Mouse (Mus musculus) forebrain, embryonic 12.5 days (tissue): ENCODE measurements around the gene Gtf2ird1. TPM values are rescaled to one million over a fixed set of nuclear protein-coding genes. Genes with fewer than 3 reads are reported as not detected.
"Not testable (repeated sequence)": the region's sequence is repeated elsewhere in the genome, so short reads cannot be mapped to it uniquely, and the experiment has no call there.

ENCODE experiments used
- ATAC-seq: fragments of 200-750 bp; cut with Nextera tagmentation; 2 replicates; pipeline ENCODE4 v1.8.0; 2017; ENCODE audit warnings: moderate TSS enrichment; ENCODE audit not compliant: low FRiP score
- H3K27ac ChIP-seq: fragments of 300-500 bp; sonication (generic); 2 replicates; pipeline ENCODE4 v1.5.1; 2016; ENCODE audit warnings: mild to moderate bottlenecking
- H3K27me3 ChIP-seq: fragments of 300-500 bp; sonication (generic); 2 replicates; pipeline ENCODE4 v1.6.1; 2016; ENCODE audit warnings: mild to moderate bottlenecking
- H3K36me3 ChIP-seq: fragments of 300-500 bp; sonication (generic); replicated peaks from 2 replicates; pipeline ENCODE4 v1.6.1; 2016; ENCODE audit warnings: mild to moderate bottlenecking
- H3K4me1 ChIP-seq: fragments of 300-500 bp; sonication (generic); 2 replicates; pipeline ENCODE4 v1.6.1; 2016
- H3K4me2 ChIP-seq: fragments of 300-500 bp; sonication (generic); 2 replicates; pipeline ENCODE4 v1.6.1; 2016; ENCODE audit warnings: mild to moderate bottlenecking, moderate library complexity
- H3K4me3 ChIP-seq: fragments of 300-500 bp; sonication (generic); replicated peaks from 2 replicates; pipeline ENCODE4 v1.5.1; 2016; ENCODE audit warnings: mild to moderate bottlenecking
- H3K9ac ChIP-seq: fragments of 300-500 bp; sonication (generic); 2 replicates; pipeline ENCODE4 v1.6.1; 2016; ENCODE audit warnings: mild to moderate bottlenecking
- H3K9me3 ChIP-seq: fragments of 300-500 bp; sonication (generic); 2 replicates; pipeline ENCODE4 v1.6.1; 2016
- WGBS: fragments of 180-500 bp; shearing (Covaris S2); methylation state at CpG from one replicate; pipeline ENCODE4 v1.1.7; 2016; 5-methylcytosine and 5-hydroxymethylcytosine counted together
- polyA plus RNA-seq: library from polyadenylated mRNA; unstranded; fragments of >200 nt; fragmentation: Nextera tagmentation; extraction: Ambion mirVana; gene quantifications from 2 replicates; pipeline ENCODE4 v1.2.1, GENCODE M21; 2016

Gtf2ird1 gene
- polyA plus RNA-seq, 1 experiment from 2014 or later = 112 TPM

DNA sequence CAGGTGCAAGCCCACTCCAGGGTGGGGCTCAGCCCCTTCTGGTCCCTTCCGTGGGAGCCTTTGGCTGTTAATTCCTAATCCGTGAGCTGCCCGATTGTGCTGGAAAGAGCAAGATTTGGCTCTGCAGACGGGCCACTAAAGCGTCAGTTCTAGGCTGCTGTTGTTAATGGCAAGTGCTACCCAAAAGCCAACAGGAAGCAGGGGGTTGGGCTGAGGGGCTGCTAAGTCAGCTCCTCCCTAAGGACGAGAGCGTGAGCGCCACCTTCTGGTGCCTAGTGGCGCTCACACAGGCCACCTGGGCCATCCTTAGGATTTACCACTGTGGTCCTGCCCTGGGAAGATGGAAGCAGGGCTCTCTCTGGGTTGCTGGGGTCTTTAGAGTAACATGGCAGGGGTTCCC is 33.1 kb upstream of the Gtf2ird1 start:
- H3K27me3 ChIP-seq = no peaks in the 10 kb centered on the region
- 0 out of 2 replicates have a peak, but pooled peaks cover 2% of the 10 kb centered on the region for H3K4me1 ChIP-seq
- H3K4me3 ChIP-seq = no peak overlapping the region
- H3K36me3 ChIP-seq = peaks cover 46% of the 10 kb centered on the region
- no peak overlapping the region for H3K9ac ChIP-seq
- no peak overlapping the region for H3K27ac ChIP-seq
- H3K4me2 ChIP-seq = no peak overlapping the region
- no peaks in the 10 kb centered on the region for H3K9me3 ChIP-seq
- ATAC-seq = no peak
- WGBS = 24% methylated on average over 9 of the region's 9 CpGs

DNA sequence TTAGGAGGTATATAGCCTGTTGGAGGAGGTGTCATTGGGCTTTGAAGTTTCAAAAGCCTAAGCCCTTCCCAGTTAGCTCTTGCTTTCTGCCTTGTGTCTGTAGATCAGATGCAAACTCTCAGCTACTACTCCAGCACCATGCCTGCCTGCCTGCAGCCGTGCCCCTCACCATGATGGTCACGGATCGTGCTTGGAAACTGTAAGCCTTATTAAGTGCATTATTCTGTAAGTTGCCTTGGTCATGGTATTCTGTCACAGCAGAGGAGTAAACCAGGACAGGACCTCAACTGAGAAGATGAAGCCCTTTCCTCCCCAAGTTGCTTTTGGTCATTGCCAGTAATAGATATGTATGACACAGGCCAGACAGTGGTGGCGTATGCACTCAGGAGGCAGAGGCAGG is 32.1 kb upstream of the Gtf2ird1 start:
- no peak for ATAC-seq
- Histone ChIP-seq H3K4me1 (0 out of 2 replicates have a peak, but pooled peaks cover 2% of the 10 kb centered on the region), H3K27me3 (no peaks in the 10 kb centered on the region), H3K9me3 (no peaks in the 10 kb centered on the region), H3K4me3 (no peak overlapping the region), H3K36me3 (peaks cover 40% of the 10 kb centered on the region), H3K27ac (no peak overlapping the region), H3K4me2 (no peak overlapping the region), H3K9ac (no peak overlapping the region)
- 97% methylated on average over 4 of the region's 4 CpGs for WGBS

DNA sequence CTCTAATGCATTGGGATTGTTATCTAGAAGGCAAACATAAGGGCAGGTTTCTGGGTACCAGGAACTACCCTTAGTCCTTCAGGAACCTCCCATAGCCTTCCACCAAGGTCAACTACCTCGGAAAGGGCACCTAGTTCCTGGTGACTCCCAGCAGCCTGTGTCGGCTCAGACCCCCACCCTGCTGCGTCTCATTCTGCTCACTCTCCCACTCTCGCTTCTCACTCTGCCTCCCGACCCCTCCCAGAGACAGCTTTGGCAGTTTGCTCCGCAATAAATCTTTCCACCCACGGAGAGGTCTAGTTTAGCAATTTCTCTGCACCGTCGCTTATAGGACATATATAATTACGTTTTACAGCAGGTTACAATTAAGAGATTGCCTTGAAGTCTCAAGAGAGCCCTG is 31.5 kb upstream of the Gtf2ird1 start:
- ATAC-seq = no peak
- no peak overlapping the region for H3K4me3 ChIP-seq
- H3K36me3 ChIP-seq = peaks cover 34% of the 10 kb centered on the region
- no peak overlapping the region for H3K27ac ChIP-seq
- 0 out of 2 replicates have a peak, but pooled peaks cover 2% of the 10 kb centered on the region for H3K4me1 ChIP-seq
- no peaks in the 10 kb centered on the region for H3K9me3 ChIP-seq
- H3K27me3 ChIP-seq = no peaks in the 10 kb centered on the region
- WGBS = 81% methylated on average over 10 of the region's 10 CpGs
- no peak overlapping the region for H3K4me2 ChIP-seq
- no peak overlapping the region for H3K9ac ChIP-seq

GRCm38 (mm10) chr5:134485900-134486665 is 29.6 kb upstream of the Gtf2ird1 start:
- H3K4me1 ChIP-seq = 0 out of 2 replicates have a peak, but pooled peaks cover 2% of the 10 kb centered on the region
- peak; percentile 72 for ATAC-seq
- no peak overlapping the region for H3K4me3 ChIP-seq
- 61% methylated on average over 13 of the region's 13 CpGs for WGBS
- H3K27me3 ChIP-seq = no peaks in the 10 kb centered on the region
- H3K36me3 ChIP-seq = peaks cover 22% of the 10 kb centered on the region
- H3K4me2 ChIP-seq = no peak overlapping the region
- no peak overlapping the region for H3K27ac ChIP-seq
- H3K9me3 ChIP-seq = no peaks in the 10 kb centered on the region
- H3K9ac ChIP-seq = no peak overlapping the region

- no peak for ATAC-seq
- Histone ChIP-seq H3K27me3 (no peaks in the 10 kb centered on the region), H3K27ac (no peak overlapping the region), H3K4me3 (no peak overlapping the region), H3K4me1 (0 out of 2 replicates have a peak, but pooled peaks cover 2% of the 10 kb centered on the region), H3K9ac (no peak overlapping the region), H3K4me2 (no peak overlapping the region), H3K9me3 (no peaks in the 10 kb centered on the region), H3K36me3 (peaks cover 14% of the 10 kb centered on the region)
- WGBS = 77% methylated on average over 7 of the region's 7 CpGs
Observed at GRCm38 (mm10) chr5:134485183-134485730, 28.7 kb upstream of the Gtf2ird1 start.

- ATAC-seq = no peak
- 83% methylated on average over 1 of the region's 1 CpGs for WGBS
Observed at GRCm38 (mm10) chr5:134483291-134483690, 26.8 kb upstream of the Gtf2ird1 start.

GRCm38 (mm10) chr5:134482331-134482730 is 25.8 kb upstream of the Gtf2ird1 start:
- Histone ChIP-seq H3K36me3 (no peaks in the 10 kb centered on the region), H3K4me3 (no peak overlapping the region), H3K9me3 (no peaks in the 10 kb centered on the region), H3K27ac (no peak overlapping the region), H3K4me2 (no peak overlapping the region), H3K9ac (no peak overlapping the region), H3K4me1 (0 out of 2 replicates have a peak, but pooled peaks cover 2% of the 10 kb centered on the region), H3K27me3 (no peaks in the 10 kb centered on the region)
- 63% methylated on average over 11 of the region's 11 CpGs for WGBS
- no peak for ATAC-seq

More at GRCm38 (mm10) chr5:134483291-134483690, 26.8 kb upstream of the Gtf2ird1 start:
- 0 out of 2 replicates have a peak, but pooled peaks cover 2% of the 10 kb centered on the region for H3K4me1 ChIP-seq
- no peaks in the 10 kb centered on the region for H3K9me3 ChIP-seq
- H3K4me3 ChIP-seq = no peak overlapping the region
- no peak overlapping the region for H3K4me2 ChIP-seq
- H3K9ac ChIP-seq = no peak overlapping the region
- H3K27ac ChIP-seq = no peak overlapping the region
- H3K27me3 ChIP-seq = no peaks in the 10 kb centered on the region
- H3K36me3 ChIP-seq = no peaks in the 10 kb centered on the region

GRCm38 (mm10) chr5:134478886-134479285 is 22.4 kb upstream of the Gtf2ird1 start:
- H3K9me3 ChIP-seq, H3K4me1 ChIP-seq, H3K4me3 ChIP-seq, H3K27ac ChIP-seq, H3K36me3 ChIP-seq, H3K4me2 ChIP-seq, H3K9ac ChIP-seq, H3K27me3 ChIP-seq, ATAC-seq: not testable (repeated sequence)

DNA sequence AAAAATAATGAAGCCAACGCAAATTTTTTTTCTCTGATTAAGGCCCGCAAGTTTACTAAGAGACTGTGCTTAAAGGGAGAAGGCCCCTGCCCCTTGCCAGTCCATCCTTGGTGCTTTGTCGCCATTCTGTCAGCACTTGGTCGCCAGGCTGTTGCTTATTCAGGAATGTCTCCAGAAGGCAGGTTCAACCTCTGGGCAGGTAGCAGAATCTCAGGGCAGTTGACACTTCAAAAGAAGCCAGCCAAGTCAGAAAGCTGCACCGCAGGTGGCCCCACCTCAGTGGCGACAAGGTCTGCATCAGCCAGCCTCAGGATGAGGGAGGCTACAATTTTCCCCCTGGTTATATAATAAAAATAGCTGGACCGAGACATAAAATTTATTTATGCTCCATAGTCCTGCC is 19.2 kb upstream of the Gtf2ird1 start:
- H3K4me2 ChIP-seq, H3K27ac ChIP-seq, H3K4me3 ChIP-seq, H3K9ac ChIP-seq, H3K4me1 ChIP-seq, H3K36me3 ChIP-seq, ATAC-seq, H3K9me3 ChIP-seq, H3K27me3 ChIP-seq: not testable (repeated sequence)
- WGBS = 93% methylated on average over 7 of the region's 7 CpGs

GRCm38 (mm10) chr5:134475006-134475605 is 18.6 kb upstream of the Gtf2ird1 start:
- no peak for ATAC-seq
- Histone ChIP-seq H3K27ac (no peak overlapping the region), H3K4me3 (no peak overlapping the region), H3K9ac (no peak overlapping the region), H3K4me1 (no peaks in the 10 kb centered on the region), H3K36me3 (no peaks in the 10 kb centered on the region), H3K27me3 (no peaks in the 10 kb centered on the region), H3K9me3 (0 out of 2 replicates have a peak, but pooled peaks cover 7% of the 10 kb centered on the region), H3K4me2 (no peak overlapping the region)
- 95% methylated on average over 6 of the region's 6 CpGs for WGBS

DNA sequence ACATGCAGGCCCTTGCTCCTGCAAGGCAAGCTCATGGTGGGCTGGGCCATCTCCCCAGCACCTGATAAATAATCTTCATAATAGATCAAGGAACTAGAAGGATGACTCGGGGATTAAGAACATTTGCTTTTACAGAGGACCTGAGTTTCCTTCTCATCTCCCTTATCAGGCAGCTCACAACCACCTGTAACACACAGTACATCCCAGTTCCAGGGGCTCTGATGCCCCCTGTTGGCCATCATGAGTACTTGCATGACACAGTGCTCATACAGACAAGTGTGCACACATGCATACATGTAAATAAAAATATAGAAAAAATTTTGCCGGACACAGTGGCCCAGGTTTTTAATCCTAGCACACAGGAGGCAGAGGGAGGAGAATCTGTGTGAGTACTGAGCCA is 17.4 kb upstream of the Gtf2ird1 start:
- no peak for ATAC-seq
- Histone ChIP-seq H3K4me1 (no peaks in the 10 kb centered on the region), H3K36me3 (no peaks in the 10 kb centered on the region), H3K27me3 (no peaks in the 10 kb centered on the region), H3K27ac (no peak overlapping the region), H3K4me3 (no peak overlapping the region), H3K9me3 (0 out of 2 replicates have a peak, but pooled peaks cover 7% of the 10 kb centered on the region), H3K9ac (no peak overlapping the region), H3K4me2 (no peak overlapping the region)
- 87% methylated on average over 2 of the region's 2 CpGs for WGBS

DNA sequence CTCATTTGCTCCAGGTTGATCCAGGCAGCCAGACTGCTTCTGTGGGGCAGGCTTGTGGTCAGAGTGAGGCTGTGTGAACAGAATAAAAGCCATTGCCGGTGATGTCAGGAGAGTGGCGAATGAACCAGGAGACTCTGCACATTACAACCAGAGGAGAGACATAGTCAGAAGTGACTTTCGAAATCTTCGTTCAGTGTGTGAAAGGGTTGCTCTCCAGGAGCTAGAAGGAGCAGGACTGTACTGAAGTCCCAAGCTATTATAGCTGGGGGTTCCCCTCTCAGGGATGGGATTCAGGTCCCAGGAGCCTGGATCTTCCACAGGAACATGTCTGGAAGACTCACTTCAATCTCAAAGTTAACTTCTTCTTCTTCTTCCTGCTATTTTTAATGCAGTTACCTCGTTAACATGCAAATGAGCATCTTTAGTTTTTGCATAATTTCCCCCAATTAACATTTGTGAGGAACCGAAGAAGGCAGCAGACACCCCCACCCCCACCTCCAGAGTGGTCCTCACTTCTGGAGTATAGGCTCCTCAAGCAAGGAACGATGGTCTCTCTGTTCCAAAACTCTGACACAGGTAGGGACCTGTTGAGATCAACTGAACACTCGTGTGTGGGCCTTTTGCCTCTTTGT is 14.1 kb upstream of the Gtf2ird1 start:
- Histone ChIP-seq H3K9ac (no peak overlapping the region), H3K9me3 (0 out of 2 replicates have a peak, but pooled peaks cover 7% of the 10 kb centered on the region), H3K4me1 (peaks cover 16% of the 10 kb centered on the region), H3K27ac (no peak overlapping the region), H3K36me3 (no peaks in the 10 kb centered on the region), H3K4me3 (no peak overlapping the region), H3K4me2 (no peak overlapping the region), H3K27me3 (no peaks in the 10 kb centered on the region)
- WGBS = 73% methylated on average over 8 of the region's 8 CpGs
- ATAC-seq = no peak
